Comparison of ENCODE assay signal across 10 mouse cellular contexts in the genomic region with DNA sequence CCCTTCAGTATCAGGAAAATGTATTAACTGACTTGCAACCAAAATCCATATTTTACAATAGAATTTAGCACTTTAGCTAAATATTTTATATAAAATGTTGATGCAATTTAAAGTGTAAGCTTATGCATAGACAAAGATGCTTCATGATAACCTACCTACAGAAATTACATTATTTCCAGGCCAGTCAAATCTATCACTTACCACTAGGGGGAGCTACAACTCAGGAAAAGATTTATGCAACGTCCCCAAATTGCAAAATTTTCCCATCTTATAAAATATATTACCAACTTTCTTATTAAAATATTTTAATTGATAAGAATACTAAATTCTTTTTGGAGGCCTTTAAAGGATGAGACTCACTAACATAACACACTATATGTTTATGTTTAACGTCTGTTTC.
DNase-seq lines count a peak whose midpoint lies in the region; ATAC-seq and TF ChIP-seq lines count a peak whose summit lies in the region.
"Had no signal": no experiment of that assay in that cellular context is flagged by ENCODE, and none has a peak within 500 bp of the region (broad histone marks: within the 10 kb centered on the region; RNA-seq: fewer than 3 reads in every experiment).

No protein-coding gene starts in this region.

- H3K79me2 ChIP-seq in liver, adult 2 months (ENCODE audit: control insufficient read depth, insufficient read depth, low read length), result no peaks in the 10 kb centered on the region; the same call in 1 of the 2 replicates

- H3K9me3 ChIP-seq in forebrain, embryonic 13.5 days (replicated peaks), result no peaks in the 10 kb centered on the region
- no peaks in the 10 kb centered on the region for H3K9me3 ChIP-seq in forebrain, embryonic 10.5 days
- H3K9me3 ChIP-seq: heart, embryonic 10.5 days; limb, embryonic 15.5 days had no signal

- TF ChIP-seq POLR2A in liver, adult 2 months (IDR thresholded peaks at IDR 0.05; ENCODE audit: extremely low read depth, insufficient read depth, low read length), result no peak

- H3K9ac ChIP-seq in forebrain, embryonic 13.5 days, result no peak overlapping the region
- H3K9ac ChIP-seq in liver, adult 2 months (ENCODE audit: low read depth, low read length), result no peak overlapping the region
- H3K9ac ChIP-seq: limb, embryonic 15.5 days had no signal

- no peaks in the 10 kb centered on the region for H3K36me3 ChIP-seq in forebrain, embryonic 13.5 days (ENCODE audit: poor library complexity, severe bottlenecking)
- 0 out of 2 replicates have a peak, but pooled peaks cover 3% of the 10 kb centered on the region for H3K36me3 ChIP-seq in forebrain, embryonic 10.5 days (replicated peaks)
- no peaks in the 10 kb centered on the region for H3K36me3 ChIP-seq in liver, adult 2 months (ENCODE audit: control insufficient read depth, insufficient read depth, low read length)

- no peaks in the 10 kb centered on the region for H3K4me1 ChIP-seq in forebrain, embryonic 13.5 days
- H3K4me1 ChIP-seq in forebrain, embryonic 10.5 days, result peaks cover 5% of the 10 kb centered on the region; the same call in 1 of the 2 replicates
- H3K4me1 ChIP-seq in liver, adult 2 months (ENCODE audit: control insufficient read depth, insufficient read depth, low read length), result no peaks in the 10 kb centered on the region
- H3K4me1 ChIP-seq: heart, embryonic 10.5 days; limb, embryonic 15.5 days had no signal

- no peaks in the 10 kb centered on the region for H3K27me3 ChIP-seq in forebrain, embryonic 13.5 days
- H3K27me3 ChIP-seq in forebrain, embryonic 10.5 days (ENCODE audit: poor library complexity, severe bottlenecking), result no peaks in the 10 kb centered on the region
- H3K27me3 ChIP-seq in liver, adult 2 months (ENCODE audit: control insufficient read depth, insufficient read depth, low read length), result no peaks in the 10 kb centered on the region
- H3K27me3 ChIP-seq: limb, embryonic 15.5 days had no signal

- H3K4me2 ChIP-seq in forebrain, embryonic 13.5 days, result no peak overlapping the region
- H3K4me2 ChIP-seq: limb, embryonic 15.5 days had no signal

- no peak overlapping the region for H3K4me3 ChIP-seq in forebrain, embryonic 13.5 days
- H3K4me3 ChIP-seq in forebrain, embryonic 10.5 days, result no peak overlapping the region
- no peak overlapping the region for H3K4me3 ChIP-seq in liver, adult 2 months (ENCODE audit: insufficient read depth, low read depth, low read length)
- H3K4me3 ChIP-seq: heart, embryonic 10.5 days; limb, embryonic 15.5 days had no signal

- 0 out of 2 replicates have a peak, but pooled peaks have one; percentile 30 for ATAC-seq in forebrain, embryonic 13.5 days

- no peak overlapping the region for H3K27ac ChIP-seq in forebrain, embryonic 13.5 days
- H3K27ac ChIP-seq in forebrain, embryonic 10.5 days, result no peak overlapping the region
- H3K27ac ChIP-seq in liver, adult 2 months (replicated peaks; ENCODE audit: insufficient read depth, low read depth, low read length), result no peak overlapping the region
- H3K27ac ChIP-seq: heart, embryonic 10.5 days; limb, embryonic 15.5 days had no signal

- no peak for DNase-seq in forebrain, embryonic 10.5 days (ENCODE audit: extremely low spot score, low spot score)
- peak; percentile 53 for DNase-seq in liver, adult 2 months (ENCODE audit: extremely low read depth, low read depth, low spot score)
- DNase-seq in liver (no peak), R1 (ENCODE audit: low read depth, low spot score) (peak; percentile 32)
- DNase-seq in mesoderm, embryonic 11.5 days (ENCODE audit: low read depth, low spot score), result peak; percentile 50
- no peak for DNase-seq in ovary, postnatal 36 days (ENCODE audit: low spot score)
- no peak for DNase-seq in adrenal gland, adult 2 months

- 48% methylated on average over 2 of the region's 2 CpGs for WGBS in forebrain, embryonic 13.5 days
- WGBS in forebrain, embryonic 10.5 days, result 52% methylated on average over 2 of the region's 2 CpGs
- WGBS in liver, adult 2 months, result 35% methylated on average over 2 of the region's 2 CpGs

- no peak for TF ChIP-seq CTCF in liver, adult 2 months (IDR thresholded peaks at IDR 0.05; ENCODE audit: low read depth, low read length)

Comparison
In these comparisons a context has a peak if more than half of its experiments do, and no peak if none do; other contexts are left out.
1. DNase-seq: peak in liver, adult 2 months (single experiment), R1 (single experiment) and mesoderm, embryonic 11.5 days (single experiment); none in forebrain, embryonic 10.5 days (single experiment), liver (single experiment), ovary, postnatal 36 days (single experiment) and adrenal gland, adult 2 months (single experiment).